Mouse (Mus musculus) MEL (cell line): Measurements from ENCODE around the gene Fas. TPM values are rescaled to one million over a fixed set of nuclear protein-coding genes. Genes with fewer than 3 reads are reported as not detected.
A peak's percentile ranks its signal among the peaks of the same experiment; 100 is the strongest.

Experiments used
- DNase-seq: peaks from one replicate; pipeline ENCODE4 v3.0.0; 2011; ENCODE audit warnings: low read depth, low spot score
- H3K27ac ChIP-seq: 2 replicates; pipeline ENCODE4 v1.5.1; 2012; ENCODE audit warnings: low read depth, mild to moderate bottlenecking, control low read depth, low read length, moderate library complexity; ENCODE audit not compliant: control insufficient read depth
- H3K27me3 ChIP-seq, 2 experiments: fragments of 150-350 bp in 1 of 2; sonication (generic) in 1 of 2; 2 replicates each; pipeline ENCODE4 v1.6.1; 2012; ENCODE audit warnings: low read length in 2 of 2, mild to moderate bottlenecking in 2 of 2, improper control_type of control experiment in 1 of 2, moderate library complexity in 1 of 2; ENCODE audit not compliant: insufficient read depth in 2 of 2, control insufficient read depth in 1 of 2
- H3K36me3 ChIP-seq, 2 experiments: 2 replicates each; pipeline ENCODE4 v1.6.1; 2012 to 2014; ENCODE audit warnings: low read length in 2 of 2, improper control_type of control experiment in 1 of 2, inconsistent platforms in 1 of 2, mild to moderate bottlenecking in 1 of 2; ENCODE audit not compliant: insufficient read depth in 2 of 2, control insufficient read depth in 1 of 2
- H3K4me1 ChIP-seq, 2 experiments: fragments of 150-350 bp in 1 of 2; sonication (generic) in 1 of 2; 2 replicates each; pipeline ENCODE4 v1.6.1; 2012; ENCODE audit warnings: low read length in 2 of 2, improper control_type of control experiment in 1 of 2, mild to moderate bottlenecking in 1 of 2; ENCODE audit not compliant: insufficient read depth in 2 of 2, control insufficient read depth in 1 of 2
- H3K4me3 ChIP-seq, 2 experiments: fragments of 150-350 bp in 1 of 2; sonication (generic) in 1 of 2; 2 replicates each; pipeline ENCODE4 v1.5.1; 2012; ENCODE audit warnings: low read depth in 2 of 2, low read length in 2 of 2, mild to moderate bottlenecking in 2 of 2, moderate library complexity in 2 of 2, control low read depth in 1 of 2, improper control_type of control experiment in 1 of 2; ENCODE audit not compliant: control insufficient read depth in 1 of 2, insufficient read depth in 1 of 2
- H3K79me2 ChIP-seq: 2 replicates; pipeline ENCODE4 v1.6.1; 2012; ENCODE audit warnings: mild to moderate bottlenecking, low read length, moderate library complexity; ENCODE audit not compliant: control insufficient read depth, poor library complexity, insufficient read depth
- H3K9ac ChIP-seq: 2 replicates; pipeline ENCODE4 v1.6.1; 2012; ENCODE audit warnings: low read depth, mild to moderate bottlenecking, control low read depth, low read length, moderate library complexity; ENCODE audit not compliant: control insufficient read depth, poor library complexity, severe bottlenecking
- H3K9me3 ChIP-seq: fragments of 150-350 bp; sonication (generic); replicated peaks from 2 replicates; pipeline ENCODE4 v1.6.1; 2012; ENCODE audit warnings: mild to moderate bottlenecking, low read length, improper control_type of control experiment, moderate library complexity; ENCODE audit not compliant: insufficient read depth
- CHD1 ChIP-seq: IDR thresholded peaks from 2 replicates; pipeline ENCODE4 v1.6.1; 2012; ENCODE audit warnings: low read depth, mild to moderate bottlenecking, inconsistent platforms, low read length, improper control_type of control experiment
- CTCF ChIP-seq, 3 experiments: IDR thresholded peaks in 2 of 3; conservative IDR thresholded peaks in 1 of 3; 2 replicates each; pipeline ENCODE4 v1.5.1; 2011 to 2012; ENCODE audit warnings: low read length in 3 of 3, low read depth in 2 of 3, mild to moderate bottlenecking in 2 of 3, improper control_type of control experiment in 1 of 3, inconsistent platforms in 1 of 3, mixed read lengths in 1 of 3, moderate library complexity in 1 of 3; ENCODE audit not compliant: control insufficient read depth in 1 of 3, insufficient read depth in 1 of 3, poor library complexity in 1 of 3, severe bottlenecking in 1 of 3
- E2F4 ChIP-seq: IDR thresholded peaks from 2 replicates; pipeline ENCODE4 v1.6.1; 2011; ENCODE audit warnings: low read depth, low read length, improper control_type of control experiment, borderline replicate concordance
- GATA1 ChIP-seq: IDR thresholded peaks from 2 replicates; pipeline ENCODE4 v1.6.1; 2011; ENCODE audit warnings: low read depth, low read length, improper control_type of control experiment
- HCFC1 ChIP-seq: IDR thresholded peaks from 2 replicates; pipeline ENCODE4 v1.6.1; 2012; ENCODE audit warnings: low read depth, mild to moderate bottlenecking, inconsistent platforms, low read length, improper control_type of control experiment, moderate library complexity
- JUND ChIP-seq: IDR thresholded peaks from 2 replicates; pipeline ENCODE4 v1.6.1; 2011; ENCODE audit warnings: low read depth, mild to moderate bottlenecking, improper control_type of control experiment, low read length
- KAT2A ChIP-seq: conservative IDR thresholded peaks from 2 replicates; pipeline ENCODE4 v1.6.1; 2012; ENCODE audit warnings: low read depth, low read length, improper control_type of control experiment, inconsistent platforms
- MAFK ChIP-seq: IDR thresholded peaks from 2 replicates; pipeline ENCODE4 v1.6.1; 2011; ENCODE audit warnings: low read depth, mild to moderate bottlenecking, low read length, improper control_type of control experiment, borderline replicate concordance
- MAX ChIP-seq: IDR thresholded peaks from 2 replicates; pipeline ENCODE4 v1.6.1; 2011; ENCODE audit warnings: low read length, improper control_type of control experiment
- MAZ ChIP-seq: IDR thresholded peaks from 2 replicates; pipeline ENCODE4 v1.6.1; 2012; ENCODE audit warnings: low read depth, mild to moderate bottlenecking, inconsistent platforms, low read length, improper control_type of control experiment
- MYB ChIP-seq: IDR thresholded peaks from 2 replicates; pipeline ENCODE4 v1.6.1; 2011; ENCODE audit warnings: mild to moderate bottlenecking, low read depth, low read length, improper control_type of control experiment
- NELFE ChIP-seq: IDR thresholded peaks from 2 replicates; pipeline ENCODE4 v1.6.1; 2011; ENCODE audit warnings: low read depth, low read length, improper control_type of control experiment
- NRF1 ChIP-seq: IDR thresholded peaks from 2 replicates; pipeline ENCODE4 v1.6.1; 2014; ENCODE audit warnings: low read depth, mild to moderate bottlenecking, inconsistent platforms, low read length, improper control_type of control experiment, moderate library complexity; ENCODE audit not compliant: poor library complexity, insufficient read depth, severe bottlenecking
- POLR2AphosphoS2 ChIP-seq: IDR thresholded peaks from 2 replicates; pipeline ENCODE4 v1.6.1; 2011; ENCODE audit warnings: low read length, improper control_type of control experiment
- POLR2AphosphoS5 ChIP-seq: IDR thresholded peaks from 2 replicates; pipeline ENCODE4 v1.6.1; 2012; ENCODE audit warnings: low read depth, borderline replicate concordance, mild to moderate bottlenecking, inconsistent platforms, low read length, moderate library complexity, mixed read lengths
- RAD21 ChIP-seq: IDR thresholded peaks from 2 replicates; pipeline ENCODE4 v1.6.1; 2011; ENCODE audit warnings: mild to moderate bottlenecking, low read depth, low read length, improper control_type of control experiment
- SIN3A ChIP-seq: IDR thresholded peaks from 2 replicates; pipeline ENCODE4 v1.6.1; 2012; ENCODE audit warnings: low read length, improper control_type of control experiment, inconsistent platforms
- SMC3 ChIP-seq: IDR thresholded peaks from 2 replicates; pipeline ENCODE4 v1.6.1; 2011; ENCODE audit warnings: low read depth, low read length, improper control_type of control experiment
- ZC3H11A ChIP-seq: IDR thresholded peaks from 2 replicates; pipeline ENCODE4 v1.6.1; 2012; ENCODE audit warnings: low read depth, mild to moderate bottlenecking, inconsistent platforms, low read length, improper control_type of control experiment
- ZMIZ1 ChIP-seq: IDR thresholded peaks from 2 replicates; pipeline ENCODE4 v1.6.1; 2012; ENCODE audit warnings: low read depth, mild to moderate bottlenecking, inconsistent platforms, low read length, improper control_type of control experiment, moderate library complexity
- ZNF384 ChIP-seq: IDR thresholded peaks from 2 replicates; pipeline ENCODE4 v1.6.1; 2012; ENCODE audit warnings: low read depth, mild to moderate bottlenecking, inconsistent platforms, low read length, improper control_type of control experiment
- polyA plus RNA-seq, 2 experiments: library from polyadenylated mRNA; stranded (reverse) in 1 of 2; unstranded in 1 of 2; fragments of >175 nt in 1 of 2; fragments of >200 nt in 1 of 2; gene quantifications; 2 replicates each; pipeline versions ENCODE4 v1.2.1 to v1.2.4; 2012; ENCODE audit warnings: low replicate concordance in 2 of 2, low read depth in 1 of 2; ENCODE audit not compliant: insufficient read length in 2 of 2, insufficient read depth in 1 of 2, missing spikeins in 1 of 2
- total RNA-seq: library from RNA; depleted of rRNA; stranded (reverse); fragments of 300-350 nt; gene quantifications from 2 replicates; pipeline ENCODE4 v1.2.3, GENCODE M21; 2012

Gene Fas
- total and polyA plus RNA-seq, 3 experiments = not detected

DNA sequence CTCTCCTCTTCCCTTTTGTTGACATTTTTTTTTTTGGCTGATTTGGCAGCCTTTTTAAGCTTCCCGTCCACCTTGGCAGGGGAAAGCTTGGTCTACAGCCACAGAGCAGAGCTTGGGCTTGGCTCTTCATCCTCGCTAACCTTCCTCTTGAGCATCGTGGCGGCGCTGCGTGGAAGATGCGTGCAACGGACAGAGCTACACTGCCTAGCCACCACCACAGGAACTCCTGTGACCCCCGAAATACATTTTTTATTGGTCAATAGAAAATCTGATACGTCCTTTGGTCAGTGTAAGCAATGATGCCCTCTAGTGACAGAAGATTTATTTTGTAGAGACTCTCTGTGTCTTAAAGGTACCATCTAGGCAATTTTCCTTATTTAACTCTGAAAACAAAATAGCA lies 6.1 kb upstream of the Fas start:
- Histone ChIP-seq H3K79me2 (no peaks in the 10 kb centered on the region), H3K4me3 (no peak overlapping the region)
- TF ChIP-seq CTCF (IDR thresholded peaks at IDR 0.05 in 2 of 3, conservative IDR thresholded peaks at IDR 0.05 in 1 of 3; ENCODE audit: control insufficient read depth in 1 of 3, insufficient read depth in 1 of 3, low read depth in 2 of 3, low read length in 3 of 3, poor library complexity in 1 of 3, severe bottlenecking in 1 of 3) (peak in 1 of 3 experiments; percentile 40; a peak in 2 of 6 replicates), HCFC1 (no peak), RAD21 (peak; percentile 15; the same call in 1 of the 2 replicates), GATA1 (no peak), MAFK (no peak), MAX (no peak), SMC3 (peak; percentile 47), ZC3H11A (no peak)
- TF ChIP-seq, all 39 proteins: peak for 3
- no peaks in the 10 kb centered on the region; a peak in 1 of 4 replicates for H3K4me1 ChIP-seq
- no peak overlapping the region for H3K27ac ChIP-seq
- DNase-seq = no peak
- H3K36me3 ChIP-seq = no peaks in the 10 kb centered on the region
- H3K27me3 ChIP-seq = peaks cover 2 to 6% of the 10 kb centered on the region in 2 experiments; a peak in 3 of 4 replicates
- no peak overlapping the region for H3K9ac ChIP-seq
- H3K9me3 ChIP-seq = no peaks in the 10 kb centered on the region

DNA sequence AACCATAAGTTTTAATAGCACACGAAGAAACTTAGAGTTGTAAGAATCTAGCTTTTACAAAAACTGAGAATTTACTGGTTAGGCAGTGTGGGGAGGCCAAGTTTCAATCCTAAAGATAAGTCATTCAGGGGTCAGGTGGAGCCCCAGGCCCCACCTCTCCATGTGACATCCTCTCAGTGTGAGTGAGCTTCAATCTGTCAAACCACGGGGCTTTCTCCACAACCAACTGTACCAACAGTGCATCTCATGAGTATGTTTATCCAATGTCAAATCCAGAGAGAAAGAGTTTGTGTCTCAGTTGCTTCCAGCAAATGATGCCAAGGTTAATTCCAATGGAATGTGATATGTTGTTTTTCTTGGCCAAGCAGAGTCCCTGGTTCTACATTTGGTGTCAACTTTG lies 5.6 kb upstream of the Fas start:
- Histone ChIP-seq H3K9me3 (no peaks in the 10 kb centered on the region), H3K79me2 (no peaks in the 10 kb centered on the region), H3K4me1 (no peaks in the 10 kb centered on the region; a peak in 1 of 4 replicates), H3K27ac (no peak overlapping the region), H3K9ac (no peak overlapping the region), H3K36me3 (no peaks in the 10 kb centered on the region), H3K4me3 (no peak overlapping the region), H3K27me3 (peaks cover 2 to 5% of the 10 kb centered on the region in 2 experiments; a peak in 2 of 4 replicates)
- TF ChIP-seq ZC3H11A = no peak
- TF ChIP-seq MAX = no peak
- TF ChIP-seq E2F4 = no peak
- no peak for TF ChIP-seq SMC3
- TF ChIP-seq POLR2AphosphoS2 = no peak
- no peak for TF ChIP-seq MAZ
- no peak for TF ChIP-seq MYB
- no peak for TF ChIP-seq SIN3A
- TF ChIP-seq NELFE = no peak
- TF ChIP-seq ZNF384 = no peak
- TF ChIP-seq KAT2A = no peak
- no peak for TF ChIP-seq CHD1
- no peak for TF ChIP-seq JUND
- no peak for TF ChIP-seq POLR2AphosphoS5
- TF ChIP-seq RAD21 = no peak
- TF ChIP-seq NRF1 = no peak
- TF ChIP-seq ZMIZ1 = no peak
- no peak for TF ChIP-seq CTCF (IDR thresholded peaks at IDR 0.05 in 2 of 3, conservative IDR thresholded peaks at IDR 0.05 in 1 of 3; ENCODE audit: control insufficient read depth in 1 of 3, insufficient read depth in 1 of 3, low read depth in 2 of 3, low read length in 3 of 3, poor library complexity in 1 of 3, severe bottlenecking in 1 of 3)
- DNase-seq = no peak
